Mouse (Mus musculus) cerebellum, adult 2 months (tissue): ENCODE data around the gene Lca5l. TPM values are rescaled to one million over a fixed set of nuclear protein-coding genes. Genes with fewer than 3 reads are reported as not detected.

Experiments used
- DNase-seq, 2 experiments: peaks; one replicate each; pipeline ENCODE4 v3.0.0; 2021
- H3K27ac ChIP-seq: fragments of 200-500 bp; 2 replicates; pipeline ENCODE4 v1.5.1; 2012; ENCODE audit warnings: low read length, control low read depth, inconsistent platforms; ENCODE audit not compliant: insufficient read depth
- H3K27me3 ChIP-seq: fragments of 200-500 bp; 2 replicates; pipeline ENCODE4 v1.6.1; 2012; ENCODE audit warnings: inconsistent platforms, mild to moderate bottlenecking, low read length, moderate library complexity; ENCODE audit not compliant: control insufficient read depth, insufficient read depth
- H3K4me1 ChIP-seq: fragments of 200-500 bp; 2 replicates; pipeline ENCODE4 v1.6.1; 2011; ENCODE audit warnings: low read length; ENCODE audit not compliant: control insufficient read depth, insufficient read depth
- H3K4me3 ChIP-seq: fragments of 200-500 bp; replicated peaks from 2 replicates; pipeline ENCODE3; 2011; ENCODE audit warnings: mild to moderate bottlenecking, low read depth, low read length, control low read depth; ENCODE audit not compliant: insufficient read depth
- CTCF ChIP-seq: fragments of 200-500 bp; IDR thresholded peaks from 2 replicates; pipeline ENCODE4 v1.5.1; 2011; ENCODE audit warnings: low read depth, mild to moderate bottlenecking, control low read depth, low read length, moderate library complexity, borderline replicate concordance; ENCODE audit not compliant: insufficient read depth
- POLR2A ChIP-seq: fragments of 200-500 bp; IDR thresholded peaks from 2 replicates; pipeline ENCODE4 v1.6.1; 2011; ENCODE audit warnings: low read length, control low read depth, borderline replicate concordance; ENCODE audit not compliant: insufficient read depth
- WGBS: fragments of 180-500 bp; shearing (Covaris S2); methylation state at CpG from one replicate; pipeline ENCODE4 v1.1.7; 2018; 5-methylcytosine and 5-hydroxymethylcytosine counted together
- polyA plus RNA-seq: library from polyadenylated mRNA; depleted of rRNA; stranded (reverse); fragments of >200 nt; gene quantifications from 2 replicates; pipeline ENCODE4 v1.2.3, GENCODE M21; 2012

Gene Lca5l
- polyA plus RNA-seq, 1 experiment, result 2.1 TPM

- H3K4me3 ChIP-seq, result peak overlapping the region; percentile 54
- TF ChIP-seq POLR2A, result no peak
- TF ChIP-seq CTCF, result no peak
Measured at GRCm38 (mm10) chr16:96200702-96201028, 8.6 kb upstream of the Lca5l start.

GRCm38 (mm10) chr16:96199913-96200701 lies 8.0 kb upstream of the Lca5l start, which contains the start of gene Sh3bgr:
TSS of gene Sh3bgr (plus strand) at chr16:96200450.
- 14% methylated on average over 20 of the region's 20 CpGs for WGBS
- H3K27ac ChIP-seq, result peak within 1 kb of the TSS; percentile 11; the same call in 1 of the 2 replicates
- TF ChIP-seq POLR2A, result no peak
- TF ChIP-seq CTCF, result no peak
- peak within 1 kb of the TSS; percentile 54 for H3K4me3 ChIP-seq
- H3K4me1 ChIP-seq, result no peaks in the 10 kb centered on the region
- peak; percentile 74 to 76 for DNase-seq
- H3K27me3 ChIP-seq, result no peaks in the 10 kb centered on the region

More at GRCm38 (mm10) chr16:96200702-96201028, 8.6 kb upstream of the Lca5l start:
- 21% methylated on average over 9 of the region's 9 CpGs for WGBS
- no peak for DNase-seq
- Histone ChIP-seq H3K4me1 (no peaks in the 10 kb centered on the region), H3K27ac (peak overlapping the region; percentile 2; the same call in 1 of the 2 replicates), H3K27me3 (no peaks in the 10 kb centered on the region)

DNA sequence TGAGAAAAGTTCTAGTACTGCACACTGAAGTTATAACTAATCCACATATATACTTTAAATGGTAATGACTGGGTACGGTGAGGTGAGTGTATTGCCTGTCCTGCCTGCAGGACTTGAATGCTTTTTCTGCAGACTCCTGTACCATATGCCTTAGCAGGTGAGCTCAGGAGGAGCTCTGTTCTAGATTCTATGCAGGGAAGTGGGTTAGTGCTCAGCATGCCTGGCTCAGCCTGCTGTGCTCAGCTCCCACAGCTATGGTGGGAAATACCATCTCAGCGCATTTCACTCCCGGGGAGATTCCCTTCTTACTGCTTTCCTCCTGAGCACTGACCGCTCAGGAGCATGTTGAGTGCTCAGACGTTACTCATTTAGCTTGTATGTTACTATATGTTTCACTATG lies 4.5 kb downstream of the Lca5l start:
- TF ChIP-seq CTCF (no peak), POLR2A (no peak)
- no peak overlapping the region for H3K4me3 ChIP-seq
- H3K4me1 ChIP-seq, result peaks cover 8% of the 10 kb centered on the region
- peak; percentile 29 to 64 for DNase-seq
- WGBS, result 9% methylated on average over 5 of the region's 5 CpGs
- no peak overlapping the region for H3K27ac ChIP-seq
- no peaks in the 10 kb centered on the region for H3K27me3 ChIP-seq

- Histone ChIP-seq H3K27me3 (no peaks in the 10 kb centered on the region), H3K27ac (no peak overlapping the region), H3K4me1 (no peaks in the 10 kb centered on the region), H3K4me3 (no peak overlapping the region)
- no peak for TF ChIP-seq POLR2A
- no peak for TF ChIP-seq CTCF
- no peak for DNase-seq
Measured at GRCm38 (mm10) chr16:96179156-96179555, 12.9 kb downstream of the Lca5l start.

DNA sequence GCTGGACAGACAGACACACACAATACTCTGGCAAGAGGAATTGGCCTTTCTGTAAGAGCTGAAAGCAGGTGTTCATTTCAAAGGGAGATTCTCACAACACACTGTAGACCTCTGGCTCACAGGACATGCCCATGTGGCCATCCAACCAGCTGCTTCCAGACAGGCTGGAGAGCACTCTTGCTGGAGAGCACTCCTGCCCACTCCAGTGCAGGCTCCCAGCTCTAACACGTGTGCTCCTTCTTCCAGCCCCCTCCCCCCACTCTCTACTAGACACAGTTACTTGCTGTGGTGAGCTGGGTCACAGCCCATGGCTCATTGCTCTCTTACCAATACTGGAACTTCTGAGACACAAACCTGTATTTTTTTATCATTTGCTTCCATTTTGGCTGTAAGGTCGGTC lies 16.7 kb downstream of the Lca5l start:
- H3K4me1 ChIP-seq, result no peaks in the 10 kb centered on the region
- TF ChIP-seq POLR2A (no peak), CTCF (no peak)
- H3K27me3 ChIP-seq, result no peaks in the 10 kb centered on the region
- H3K4me3 ChIP-seq, result no peak overlapping the region
- no peak overlapping the region for H3K27ac ChIP-seq
- DNase-seq, result no peak
- WGBS, result 72% methylated on average over 2 of the region's 2 CpGs

GRCm38 (mm10) chr16:96173648-96174047 lies 18.4 kb downstream of the Lca5l start:
- H3K4me1 ChIP-seq, result no peaks in the 10 kb centered on the region
- DNase-seq, result no peak
- TF ChIP-seq CTCF (no peak), POLR2A (no peak)
- WGBS, result 79% methylated on average over 8 of the region's 8 CpGs
- H3K27ac ChIP-seq, result no peak overlapping the region
- H3K4me3 ChIP-seq, result no peak overlapping the region
- no peaks in the 10 kb centered on the region for H3K27me3 ChIP-seq

- TF ChIP-seq POLR2A (no peak), CTCF (no peak)
- H3K4me3 ChIP-seq, result no peak overlapping the region
- H3K4me1 ChIP-seq, result peaks cover 14% of the 10 kb centered on the region
- DNase-seq, result no peak
- no peaks in the 10 kb centered on the region for H3K27me3 ChIP-seq
- H3K27ac ChIP-seq, result no peak overlapping the region
- 98% methylated on average over 4 of the region's 4 CpGs for WGBS
Measured at GRCm38 (mm10) chr16:96168837-96169236, 23.2 kb downstream of the Lca5l start.

- peaks cover 30% of the 10 kb centered on the region for H3K4me1 ChIP-seq
- H3K27ac ChIP-seq, result peak overlapping the region; percentile 84
- WGBS, result 12% methylated on average over 4 of the region's 4 CpGs
- peak; percentile 55 to 89 for DNase-seq
- no peaks in the 10 kb centered on the region for H3K27me3 ChIP-seq
- no peak overlapping the region for H3K4me3 ChIP-seq
- TF ChIP-seq CTCF, result no peak
- no peak for TF ChIP-seq POLR2A
Measured at GRCm38 (mm10) chr16:96165723-96166264, 26.3 kb downstream of the Lca5l start.
